Mouse (Mus musculus): ENCODE measurements around the gene Golga4. TPM values are rescaled to one million over a fixed set of nuclear protein-coding genes. Genes with fewer than 3 reads are reported as not detected.

Golga4 gene
- total RNA-seq, 2 experiments from 2014 or later: 48.5 to 87.3 TPM

- 0 out of 2 replicates have a peak, but pooled peaks have one; percentile 50 for ATAC-seq (replicated peaks; ENCODE audit: low FRiP score, low TSS enrichment, poor library complexity, severe bottlenecking)
Measured at GRCm38 (mm10) chr9:118488138-118488895, 17.8 kb upstream of the Golga4 start.

GRCm38 (mm10) chr9:118488896-118489578 lies 17.0 kb upstream of the Golga4 start:
- no peak for ATAC-seq (replicated peaks; ENCODE audit: low FRiP score, low TSS enrichment, poor library complexity, severe bottlenecking)

- peak; percentile 87 for ATAC-seq (replicated peaks; ENCODE audit: low FRiP score, low TSS enrichment, poor library complexity, severe bottlenecking)
Measured at GRCm38 (mm10) chr9:118489579-118490019, 16.5 kb upstream of the Golga4 start.

DNA sequence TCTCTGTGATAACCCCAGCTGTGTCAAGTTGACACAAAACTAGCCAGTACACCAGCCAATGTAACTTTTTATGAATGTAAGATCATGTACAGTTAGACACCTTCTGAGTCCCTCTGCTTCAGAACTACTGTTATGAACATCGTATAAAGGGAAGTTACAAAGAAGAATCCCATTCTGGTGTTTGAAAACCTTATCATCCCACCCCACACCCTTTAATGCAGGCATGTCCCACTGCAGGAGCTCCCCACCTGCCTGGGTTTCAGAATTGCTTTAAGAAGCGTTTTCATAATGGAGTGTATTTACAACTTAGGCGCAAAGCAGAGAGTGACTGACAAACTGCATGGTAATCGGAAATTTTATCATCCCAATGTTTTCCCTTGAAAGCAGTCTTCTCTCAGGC lies 14.9 kb upstream of the Golga4 start:
- no peak for ATAC-seq (replicated peaks; ENCODE audit: low FRiP score, low TSS enrichment, poor library complexity, severe bottlenecking)

GRCm38 (mm10) chr9:118492932-118493698 lies 13.0 kb upstream of the Golga4 start:
- ATAC-seq (replicated peaks; ENCODE audit: low FRiP score, low TSS enrichment, poor library complexity, severe bottlenecking): no peak

DNA sequence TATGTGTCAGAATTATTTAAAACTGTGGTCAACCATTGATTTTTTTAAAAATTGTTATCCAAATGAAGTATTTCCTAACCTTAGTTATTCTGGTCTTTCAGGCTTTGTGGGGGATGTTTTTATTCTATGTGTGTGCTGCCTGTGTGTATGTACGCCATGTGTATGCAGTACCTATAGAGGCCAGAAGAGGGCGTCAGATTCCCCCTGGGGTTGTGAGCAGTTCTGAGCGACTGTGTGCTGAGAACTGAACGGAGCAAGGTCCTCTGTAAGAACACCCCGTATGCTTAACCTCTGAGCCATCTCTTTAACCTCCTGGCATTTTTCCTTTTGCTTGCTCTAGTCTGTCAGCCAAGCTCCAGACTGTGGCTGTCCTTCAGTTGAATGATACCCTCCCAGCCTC lies 12.0 kb upstream of the Golga4 start:
- no peak for ATAC-seq (replicated peaks; ENCODE audit: low FRiP score, low TSS enrichment, poor library complexity, severe bottlenecking)

GRCm38 (mm10) chr9:118495933-118496332 lies 10.1 kb upstream of the Golga4 start:
- ATAC-seq (replicated peaks; ENCODE audit: low FRiP score, low TSS enrichment, poor library complexity, severe bottlenecking): peak; percentile 68

GRCm38 (mm10) chr9:118496952-118497351 lies 9.1 kb upstream of the Golga4 start:
- ATAC-seq (replicated peaks; ENCODE audit: low FRiP score, low TSS enrichment, poor library complexity, severe bottlenecking): no peak

DNA sequence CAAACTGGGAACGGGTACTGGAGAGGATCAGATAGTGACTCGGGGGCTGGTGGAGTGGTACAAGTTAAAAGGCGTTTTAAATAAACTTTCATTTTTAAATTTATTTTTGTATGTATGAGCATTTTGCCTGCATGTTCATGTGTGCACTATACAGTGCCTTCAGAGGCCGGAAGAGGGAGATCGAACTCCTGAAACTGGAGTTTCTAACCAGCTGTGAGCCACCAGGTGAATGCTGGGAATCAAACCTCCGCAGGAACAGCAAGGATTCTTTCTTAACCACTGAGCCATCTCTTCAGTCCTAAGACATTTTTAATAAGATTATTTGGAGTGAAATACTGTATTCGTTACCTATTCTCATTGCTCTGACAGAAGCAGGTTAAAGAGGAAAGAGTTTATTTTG lies 8.0 kb upstream of the Golga4 start:
- no peak for ATAC-seq (replicated peaks; ENCODE audit: low FRiP score, low TSS enrichment, poor library complexity, severe bottlenecking)

DNA sequence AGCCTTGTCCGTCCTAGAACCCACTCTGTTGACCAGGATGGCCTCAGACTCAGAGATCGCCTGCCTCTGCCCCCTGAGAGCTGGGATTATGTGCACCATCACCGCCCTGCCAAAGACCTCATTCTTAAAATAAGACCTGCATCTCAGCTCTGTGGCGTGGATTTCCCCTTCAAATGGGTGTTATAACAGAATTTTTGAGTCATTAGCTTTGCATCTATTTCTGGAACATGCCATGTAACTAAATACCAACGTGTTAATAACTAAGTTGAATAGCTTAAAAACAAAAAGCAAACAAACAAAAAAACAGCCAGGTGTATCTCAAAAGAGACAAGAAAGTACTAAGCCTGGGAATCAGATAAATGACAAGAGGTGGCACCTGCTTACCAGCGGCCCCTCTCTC lies 5.1 kb upstream of the Golga4 start:
- ATAC-seq (replicated peaks; ENCODE audit: low FRiP score, low TSS enrichment, poor library complexity, severe bottlenecking): no peak

- no peak for ATAC-seq (replicated peaks; ENCODE audit: low FRiP score, low TSS enrichment, poor library complexity, severe bottlenecking)
Measured at GRCm38 (mm10) chr9:118504656-118505055, 1.4 kb upstream of the Golga4 start.

- ATAC-seq (replicated peaks; ENCODE audit: low FRiP score, low TSS enrichment, poor library complexity, severe bottlenecking): peak; percentile 70
Measured at GRCm38 (mm10) chr9:118506404-118507231, 551 bp downstream of the Golga4 start.

DNA sequence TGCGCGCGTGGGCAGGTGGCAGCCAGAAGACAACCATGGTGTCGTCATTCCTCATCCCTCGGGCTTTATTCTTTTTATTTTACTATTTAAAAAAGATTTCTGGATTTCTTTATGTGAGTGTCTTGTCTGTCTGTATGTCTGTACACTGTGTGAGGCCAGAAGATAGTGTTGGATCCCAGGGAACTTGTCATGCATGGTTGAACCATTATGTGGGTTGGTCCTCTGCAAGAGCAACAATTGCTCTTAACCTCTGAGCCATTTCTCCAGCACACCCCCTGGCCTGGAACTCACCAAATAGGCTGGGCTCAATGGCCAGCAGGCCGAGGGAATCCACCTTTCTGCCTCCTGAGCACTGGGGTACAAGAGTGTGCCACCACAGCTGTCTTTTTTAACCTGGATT lies 1.5 kb downstream of the Golga4 start:
- no peak for ATAC-seq (replicated peaks; ENCODE audit: low FRiP score, low TSS enrichment, poor library complexity, severe bottlenecking)

DNA sequence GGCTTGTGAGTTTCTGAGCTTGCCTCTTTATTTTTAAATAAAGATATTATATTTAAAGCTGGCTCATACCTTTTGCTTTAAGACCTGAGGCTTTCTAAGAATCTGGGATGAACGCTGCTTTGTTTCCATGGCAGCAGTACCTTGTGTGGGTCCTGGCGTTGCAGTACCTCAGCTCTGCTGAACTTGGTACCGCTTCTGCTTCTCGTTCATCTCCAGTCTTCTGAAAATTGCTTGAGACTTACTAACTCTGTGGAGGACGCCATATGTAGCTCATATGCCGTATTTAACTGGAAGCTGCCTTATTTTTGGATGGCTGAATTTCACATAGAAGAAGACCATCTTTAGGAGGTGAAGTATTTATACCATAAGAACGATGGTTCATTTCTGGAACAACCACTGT lies 2.5 kb downstream of the Golga4 start:
- ATAC-seq (replicated peaks; ENCODE audit: low FRiP score, low TSS enrichment, poor library complexity, severe bottlenecking): no peak

DNA sequence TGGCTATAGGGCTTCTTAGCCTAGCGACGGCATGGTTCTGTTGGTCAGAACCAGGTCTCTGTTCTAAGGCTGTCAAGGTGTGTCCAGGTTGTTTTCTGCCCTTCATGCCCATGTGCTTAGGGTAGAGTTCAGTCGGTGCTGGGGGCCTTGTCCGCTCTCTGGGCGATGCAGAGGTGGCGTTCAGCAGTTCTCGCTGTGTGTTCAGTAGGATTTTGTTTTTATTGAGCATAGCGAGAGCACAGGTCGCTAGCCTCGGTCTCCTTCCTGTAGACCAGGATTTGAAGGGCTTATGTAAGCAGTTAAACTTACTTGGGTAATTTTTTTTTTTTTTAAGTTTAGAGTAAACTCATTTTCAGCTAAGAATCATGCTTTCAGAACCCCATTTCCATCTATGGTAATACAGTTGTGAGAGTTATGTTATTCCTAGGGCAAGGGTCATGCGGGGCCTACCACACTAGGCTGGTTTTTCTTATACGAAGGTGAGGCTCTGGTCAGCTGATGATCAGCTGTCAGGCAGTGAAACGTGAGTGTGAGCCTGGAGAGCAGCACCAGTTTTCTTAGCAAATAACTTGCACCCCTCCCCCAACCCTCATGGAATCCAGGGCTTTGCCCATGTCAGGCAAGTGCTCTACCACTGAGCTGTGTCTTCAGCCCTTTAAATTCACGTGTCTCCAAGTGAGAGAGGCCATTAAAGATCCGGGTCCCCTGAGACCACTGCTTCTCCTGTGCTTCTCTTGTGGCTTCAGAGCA lies 5.0 kb downstream of the Golga4 start:
- ATAC-seq (replicated peaks; ENCODE audit: low FRiP score, low TSS enrichment, poor library complexity, severe bottlenecking): no peak

DNA sequence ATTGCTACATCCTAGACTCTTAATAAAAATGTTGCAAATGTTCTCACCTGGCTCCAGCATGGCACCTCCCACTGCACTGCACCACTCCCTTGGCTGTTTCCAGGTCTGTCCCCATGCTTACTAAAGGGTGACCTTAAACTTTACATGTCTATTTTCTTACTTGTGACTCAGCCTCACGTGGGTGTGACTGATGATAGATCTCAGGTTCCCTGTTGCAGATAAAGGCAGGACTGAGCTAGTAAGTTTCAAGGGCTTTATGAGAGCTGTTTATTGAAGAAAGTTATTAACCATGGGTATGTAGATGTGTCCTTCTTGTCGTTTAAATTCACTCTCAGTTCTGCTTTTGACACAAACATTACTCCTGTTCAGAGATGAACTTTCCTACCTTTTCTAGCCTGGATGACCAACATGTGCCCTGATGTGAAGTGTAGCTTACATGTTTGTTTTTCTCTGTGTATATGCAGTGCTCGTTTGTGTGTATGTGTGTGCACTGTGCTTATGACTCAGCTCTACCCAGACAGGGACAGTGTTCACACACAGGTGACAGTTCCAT lies 6.7 kb downstream of the Golga4 start:
- peak; percentile 58 for ATAC-seq (replicated peaks; ENCODE audit: low FRiP score, low TSS enrichment, poor library complexity, severe bottlenecking)

- ATAC-seq (replicated peaks; ENCODE audit: low FRiP score, low TSS enrichment, poor library complexity, severe bottlenecking): no peak
Measured at GRCm38 (mm10) chr9:118515476-118515875, 9.4 kb downstream of the Golga4 start.

DNA sequence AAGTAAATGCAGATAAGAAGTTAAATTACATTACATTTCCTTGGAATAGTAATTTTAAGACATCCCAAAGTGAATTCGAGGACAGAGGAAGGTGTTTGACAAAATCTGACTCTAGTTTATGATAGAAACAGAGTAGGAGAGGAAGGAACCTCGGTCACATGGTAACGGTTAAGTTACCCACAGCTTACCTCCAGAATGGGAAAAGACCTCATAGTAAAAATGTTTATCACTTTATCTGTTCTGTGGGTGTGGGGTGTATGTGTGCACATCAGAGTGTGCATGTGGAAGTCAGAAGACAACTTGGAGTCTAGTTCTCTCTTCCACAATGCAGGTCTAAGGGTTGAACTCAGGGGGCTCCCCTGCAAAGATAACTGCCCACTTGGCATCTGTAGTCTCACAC lies 10.1 kb downstream of the Golga4 start:
- ATAC-seq (replicated peaks; ENCODE audit: low FRiP score, low TSS enrichment, poor library complexity, severe bottlenecking): no peak

Measured in megakaryocyte-erythroid progenitor cell, adult 5-6 weeks (primary cell).